Comparison of ENCODE assay signal across 8 mouse cellular contexts in genomic region chr9:45838069-45838433, GRCm38 (mm10). TPM values are rescaled to one million over a fixed set of nuclear protein-coding genes. Genes with fewer than 3 reads are reported as not detected.
A peak's percentile ranks its signal among the peaks of the same experiment; 100 is the strongest.
DNase-seq lines count a peak whose midpoint lies in the region; ATAC-seq and TF ChIP-seq lines count a peak whose summit lies in the region.

No protein-coding gene starts in this region.

- H3ac ChIP-seq in myocyte (ENCODE audit: control insufficient read depth, insufficient read length), result peak overlapping the region; percentile 46

- peak overlapping the region; percentile 86 for H3K4me3 ChIP-seq in kidney, postnatal 0 days (replicated peaks; ENCODE audit: low read depth, low read length)
- peak overlapping the region; percentile 82 for H3K4me3 ChIP-seq in embryonic facial prominence, embryonic 15.5 days (replicated peaks)
- H3K4me3 ChIP-seq in intestine, embryonic 16.5 days (ENCODE audit: low read length), result peak overlapping the region; percentile 94
- H3K4me3 ChIP-seq in myocyte, result peak overlapping the region; percentile 76

- no peak overlapping the region for H3K9ac ChIP-seq in kidney, postnatal 0 days (ENCODE audit: low read depth, low read length)
- H3K9ac ChIP-seq in embryonic facial prominence, embryonic 15.5 days, result no peak overlapping the region
- H3K9ac ChIP-seq in intestine, embryonic 16.5 days (ENCODE audit: low read depth, low read length), result no peak overlapping the region

- no peak for TF ChIP-seq CTCF in kidney, postnatal 0 days (IDR thresholded peaks at IDR 0.05; ENCODE audit: low read depth)

- no peak for DNase-seq in kidney, postnatal 0 days (ENCODE audit: low spot score)
- DNase-seq in kidney, postnatal 10 days, result no peak
- DNase-seq in left cerebral cortex, adult 8-10 months (ENCODE audit: low spot score in 2 of 2), result no peak
- DNase-seq in urinary bladder, postnatal 25 days (ENCODE audit: low spot score), result no peak

- no peak overlapping the region for H3K27ac ChIP-seq in kidney, postnatal 0 days
- H3K27ac ChIP-seq in embryonic facial prominence, embryonic 15.5 days (replicated peaks), result no peak overlapping the region
- no peak overlapping the region for H3K27ac ChIP-seq in intestine, embryonic 16.5 days (ENCODE audit: low read length)

- 19% methylated on average over 4 of the region's 4 CpGs for WGBS in kidney, postnatal 0 days
- WGBS in embryonic facial prominence, embryonic 15.5 days, result 24% methylated on average over 4 of the region's 4 CpGs
- WGBS in intestine, embryonic 16.5 days, result 23% methylated on average over 4 of the region's 4 CpGs

- H3K79me2 ChIP-seq in myocyte (ENCODE audit: control insufficient read depth, insufficient read depth), result peaks cover 43% of the 10 kb centered on the region

- H3K27me3 ChIP-seq in kidney, postnatal 0 days (ENCODE audit: insufficient read depth, low read length), result no peaks in the 10 kb centered on the region
- no peaks in the 10 kb centered on the region for H3K27me3 ChIP-seq in embryonic facial prominence, embryonic 15.5 days
- no peaks in the 10 kb centered on the region for H3K27me3 ChIP-seq in intestine, embryonic 16.5 days (replicated peaks; ENCODE audit: control insufficient read depth, insufficient read depth, low read length)
- no peaks in the 10 kb centered on the region for H3K27me3 ChIP-seq in myocyte (ENCODE audit: control insufficient read depth, insufficient read depth, insufficient read length)

- peak overlapping the region; percentile 99 for H3K4me2 ChIP-seq in kidney, postnatal 0 days (ENCODE audit: low read length)
- H3K4me2 ChIP-seq in embryonic facial prominence, embryonic 15.5 days (replicated peaks), result peak overlapping the region; percentile 91
- peak overlapping the region; percentile 94 for H3K4me2 ChIP-seq in intestine, embryonic 16.5 days (ENCODE audit: low read depth, low read length)
- H3K4me2 ChIP-seq in myocyte (ENCODE audit: low read depth), result peak overlapping the region; percentile 83

- no peak for TF ChIP-seq POLR2A in myocyte (IDR thresholded peaks at IDR 0.05; ENCODE audit: insufficient read length, low read depth)

- peaks cover 14% of the 10 kb centered on the region; the same call in 1 of the 2 replicates for H3K4me1 ChIP-seq in kidney, postnatal 0 days (replicated peaks; ENCODE audit: insufficient read depth, low read length)
- peaks cover 30% of the 10 kb centered on the region for H3K4me1 ChIP-seq in embryonic facial prominence, embryonic 15.5 days
- peaks cover 20% of the 10 kb centered on the region for H3K4me1 ChIP-seq in intestine, embryonic 16.5 days (ENCODE audit: control insufficient read depth, insufficient read depth, low read length)

- ATAC-seq in kidney, postnatal 0 days (replicated peaks; ENCODE audit: low FRiP score, low read depth), result peak; percentile 29
- ATAC-seq in embryonic facial prominence, embryonic 15.5 days (ENCODE audit: insufficient number of reproducible peaks, low FRiP score, low TSS enrichment, low read depth), result no peak
- no peak for ATAC-seq in intestine, embryonic 16.5 days
- ATAC-seq in granulocyte monocyte progenitor cell, adult 5-6 weeks (replicated peaks; ENCODE audit: poor library complexity, severe bottlenecking), result no peak

- H3K36me3 ChIP-seq in kidney, postnatal 0 days (ENCODE audit: insufficient read depth, low read length), result no peaks in the 10 kb centered on the region
- H3K36me3 ChIP-seq in embryonic facial prominence, embryonic 15.5 days, result no peaks in the 10 kb centered on the region
- no peaks in the 10 kb centered on the region for H3K36me3 ChIP-seq in intestine, embryonic 16.5 days (ENCODE audit: control insufficient read depth, insufficient read depth, low read length)
- no peaks in the 10 kb centered on the region for H3K36me3 ChIP-seq in myocyte (ENCODE audit: control insufficient read depth, insufficient read depth)

- no peaks in the 10 kb centered on the region for H3K9me3 ChIP-seq in kidney, postnatal 0 days (replicated peaks; ENCODE audit: low read length)
- H3K9me3 ChIP-seq in embryonic facial prominence, embryonic 15.5 days (replicated peaks), result no peaks in the 10 kb centered on the region
- no peaks in the 10 kb centered on the region for H3K9me3 ChIP-seq in intestine, embryonic 16.5 days (ENCODE audit: control insufficient read depth, low read length)

TF ChIP-seq in myocyte, 11 proteins besides CTCF, POLR2A, EP300 and RAD21:
- TF ChIP-seq TCF3 (IDR thresholded peaks at IDR 0.05; ENCODE audit: insufficient read length, low read depth), result no peak
- no peak for TF ChIP-seq TCF12 (IDR thresholded peaks at IDR 0.05; ENCODE audit: insufficient read depth, poor library complexity, severe bottlenecking)
- TF ChIP-seq MAX (IDR thresholded peaks at IDR 0.05; ENCODE audit: low read depth), result no peak
TF ChIP-seq in myocyte: peak in this region for 0.

RNA-seq across cellular contexts. Expression of gene Bace1, which starts 0.3 kb away (rescaled TPM):
- 26.5 and 29.1 TPM in 2 replicates for polyA plus RNA-seq in kidney, postnatal 0 days (2015; fragmentation: Nextera tagmentation; extraction: Ambion mirVana)
- 42.7 and 43.0 TPM in 2 replicates for polyA plus RNA-seq in embryonic facial prominence, embryonic 15.5 days (2015; fragmentation: Nextera tagmentation; extraction: Ambion mirVana)
- 17.8 TPM in 2 replicates for polyA plus RNA-seq in intestine, embryonic 16.5 days (2015; fragmentation: Nextera tagmentation; extraction: Ambion mirVana)
- 14.5 TPM for polyA plus RNA-seq in myocyte (2012; fragmentation: generic; extraction: Trizol)
- 10 to 100 TPM; 76.6 to 81.9 (median 78.9) TPM for total RNA-seq in left cerebral cortex, adult 8-10 months (2022)
- 44.3 and 77.0 TPM in 2 replicates for total RNA-seq in granulocyte monocyte progenitor cell, adult 5-6 weeks (2014; fragmentation: Nextera tagmentation)
- total RNA-seq in granulocyte monocyte progenitor cell, adult 5-6 weeks (2017), result 48.5 and 62.9 TPM in 2 replicates

RNA-seq across cellular contexts. Expression of gene Cep164, which starts 9.6 kb away (rescaled TPM):
- polyA plus RNA-seq in kidney, postnatal 0 days (2015; fragmentation: Nextera tagmentation; extraction: Ambion mirVana), result 20.1 and 20.6 TPM in 2 replicates
- polyA plus RNA-seq in embryonic facial prominence, embryonic 15.5 days (2015; fragmentation: Nextera tagmentation; extraction: Ambion mirVana), result 30.6 and 31.6 TPM in 2 replicates
- 20.6 and 21.6 TPM in 2 replicates for polyA plus RNA-seq in intestine, embryonic 16.5 days (2015; fragmentation: Nextera tagmentation; extraction: Ambion mirVana)
- polyA plus RNA-seq in myocyte (2012; fragmentation: generic; extraction: Trizol), result 7.7 TPM
- 10 to 100 TPM; 14.9 to 16.3 (median 15.3) TPM for total RNA-seq in left cerebral cortex, adult 8-10 months (2022)
- total RNA-seq in granulocyte monocyte progenitor cell, adult 5-6 weeks (2014; fragmentation: Nextera tagmentation), result 19.8 and 22.3 TPM in 2 replicates
- total RNA-seq in granulocyte monocyte progenitor cell, adult 5-6 weeks (2017), result 18.5 and 22.1 TPM in 2 replicates
